Mouse (Mus musculus): ENCODE measurements around the gene Gpr157. TPM values are rescaled to one million over a fixed set of nuclear protein-coding genes. Genes with fewer than 3 reads are reported as not detected.

Gene Gpr157
- polyA plus RNA-seq, 1 experiment from 2014 or later: 0.32 TPM

GRCm38 (mm10) chr4:150056171-150056570 is 31.0 kb upstream of the Gpr157 start:
- no peak for DNase-seq (ENCODE audit: extremely low spot score, low spot score)
- 88% methylated on average over 7 of the region's 7 CpGs for WGBS

GRCm38 (mm10) chr4:150057722-150058121 is 29.4 kb upstream of the Gpr157 start:
- Histone ChIP-seq H3K9me3 (no peaks in the 10 kb centered on the region), H3K27me3 (ENCODE audit: poor library complexity, severe bottlenecking) (peaks cover 26% of the 10 kb centered on the region), H3K36me3 (replicated peaks) (no peaks in the 10 kb centered on the region), H3K4me3 (no peak overlapping the region), H3K27ac (no peak overlapping the region), H3K4me1 (peaks cover 17% of the 10 kb centered on the region)
- no peak for DNase-seq (ENCODE audit: extremely low spot score, low spot score)
- WGBS: 91% methylated on average over 12 of the region's 12 CpGs

More at GRCm38 (mm10) chr4:150056171-150056570, 31.0 kb upstream of the Gpr157 start:
- no peak overlapping the region for H3K27ac ChIP-seq
- peaks cover 15% of the 10 kb centered on the region for H3K4me1 ChIP-seq
- H3K36me3 ChIP-seq (replicated peaks): no peaks in the 10 kb centered on the region
- peaks cover 26% of the 10 kb centered on the region for H3K27me3 ChIP-seq (ENCODE audit: poor library complexity, severe bottlenecking)
- no peaks in the 10 kb centered on the region for H3K9me3 ChIP-seq
- no peak overlapping the region for H3K4me3 ChIP-seq

- no peak for DNase-seq (ENCODE audit: extremely low spot score, low spot score)
- 69% methylated on average over 9 of the region's 9 CpGs for WGBS
- no peaks in the 10 kb centered on the region for H3K36me3 ChIP-seq (replicated peaks)
- H3K27ac ChIP-seq: no peak overlapping the region
- peaks cover 17% of the 10 kb centered on the region for H3K4me1 ChIP-seq
- H3K9me3 ChIP-seq: no peaks in the 10 kb centered on the region
- H3K27me3 ChIP-seq (ENCODE audit: poor library complexity, severe bottlenecking): peaks cover 26% of the 10 kb centered on the region
- no peak overlapping the region for H3K4me3 ChIP-seq
Observed at GRCm38 (mm10) chr4:150059841-150060468, 27.2 kb upstream of the Gpr157 start.

GRCm38 (mm10) chr4:150060469-150061170 is 26.5 kb upstream of the Gpr157 start:
- peaks cover 17% of the 10 kb centered on the region for H3K4me1 ChIP-seq
- no peak overlapping the region for H3K27ac ChIP-seq
- H3K4me3 ChIP-seq: no peak overlapping the region
- no peak for DNase-seq (ENCODE audit: extremely low spot score, low spot score)
- no peaks in the 10 kb centered on the region for H3K9me3 ChIP-seq
- H3K27me3 ChIP-seq (ENCODE audit: poor library complexity, severe bottlenecking): peaks cover 26% of the 10 kb centered on the region
- H3K36me3 ChIP-seq (replicated peaks): no peaks in the 10 kb centered on the region
- WGBS: 79% methylated on average over 23 of the region's 23 CpGs

- 79% methylated on average over 16 of the region's 16 CpGs for WGBS
- H3K27ac ChIP-seq: no peak overlapping the region
- H3K27me3 ChIP-seq (ENCODE audit: poor library complexity, severe bottlenecking): peaks cover 26% of the 10 kb centered on the region
- H3K4me3 ChIP-seq: no peak overlapping the region
- H3K4me1 ChIP-seq: peaks cover 17% of the 10 kb centered on the region
- no peaks in the 10 kb centered on the region for H3K9me3 ChIP-seq
- DNase-seq (ENCODE audit: extremely low spot score, low spot score): no peak
- no peaks in the 10 kb centered on the region for H3K36me3 ChIP-seq (replicated peaks)
Observed at GRCm38 (mm10) chr4:150061432-150062225, 25.5 kb upstream of the Gpr157 start.

GRCm38 (mm10) chr4:150066706-150067323 is 20.4 kb upstream of the Gpr157 start:
- Histone ChIP-seq H3K27ac (no peak overlapping the region), H3K36me3 (replicated peaks) (no peaks in the 10 kb centered on the region), H3K9me3 (no peaks in the 10 kb centered on the region), H3K27me3 (ENCODE audit: poor library complexity, severe bottlenecking) (peaks cover 4% of the 10 kb centered on the region; the same call in 1 of the 2 replicates), H3K4me1 (peaks cover 16% of the 10 kb centered on the region), H3K4me3 (no peak overlapping the region)
- no peak for DNase-seq (ENCODE audit: extremely low spot score, low spot score)
- WGBS: 86% methylated on average over 17 of the region's 17 CpGs

GRCm38 (mm10) chr4:150068216-150068615 is 18.9 kb upstream of the Gpr157 start:
- H3K4me3 ChIP-seq: no peak overlapping the region
- peaks cover 16% of the 10 kb centered on the region for H3K4me1 ChIP-seq
- H3K27ac ChIP-seq: 0 out of 2 replicates have a peak overlapping the region, but pooled peaks have one; percentile 9
- no peaks in the 10 kb centered on the region for H3K9me3 ChIP-seq
- no peaks in the 10 kb centered on the region for H3K36me3 ChIP-seq (replicated peaks)
- H3K27me3 ChIP-seq (ENCODE audit: poor library complexity, severe bottlenecking): no peaks in the 10 kb centered on the region
- DNase-seq (ENCODE audit: extremely low spot score, low spot score): no peak
- WGBS: 60% methylated on average over 12 of the region's 12 CpGs

- DNase-seq (ENCODE audit: extremely low spot score, low spot score): no peak
- no peaks in the 10 kb centered on the region for H3K9me3 ChIP-seq
- no peak overlapping the region for H3K4me3 ChIP-seq
- WGBS: 71% methylated on average over 8 of the region's 8 CpGs
- peaks cover 16% of the 10 kb centered on the region for H3K4me1 ChIP-seq
- no peaks in the 10 kb centered on the region for H3K27me3 ChIP-seq (ENCODE audit: poor library complexity, severe bottlenecking)
- no peak overlapping the region for H3K27ac ChIP-seq
- H3K36me3 ChIP-seq (replicated peaks): no peaks in the 10 kb centered on the region
Observed at GRCm38 (mm10) chr4:150070136-150070535, 17.0 kb upstream of the Gpr157 start.

- H3K4me3 ChIP-seq: no peak overlapping the region
- 52% methylated on average over 15 of the region's 15 CpGs for WGBS
Observed at GRCm38 (mm10) chr4:150072416-150073101, 14.6 kb upstream of the Gpr157 start.

GRCm38 (mm10) chr4:150073102-150073473 is 14.1 kb upstream of the Gpr157 start:
- Histone ChIP-seq H3K4me1 (peaks cover 20% of the 10 kb centered on the region), H3K27me3 (ENCODE audit: poor library complexity, severe bottlenecking) (no peaks in the 10 kb centered on the region), H3K4me3 (no peak overlapping the region), H3K36me3 (replicated peaks) (no peaks in the 10 kb centered on the region), H3K9me3 (no peaks in the 10 kb centered on the region), H3K27ac (no peak overlapping the region)
- WGBS: 18% methylated on average over 8 of the region's 8 CpGs
- peak; percentile 59 for DNase-seq (ENCODE audit: extremely low spot score, low spot score)

More at GRCm38 (mm10) chr4:150072416-150073101, 14.6 kb upstream of the Gpr157 start:
- Histone ChIP-seq H3K9me3 (no peaks in the 10 kb centered on the region), H3K4me1 (peaks cover 21% of the 10 kb centered on the region), H3K27me3 (ENCODE audit: poor library complexity, severe bottlenecking) (no peaks in the 10 kb centered on the region), H3K36me3 (replicated peaks) (no peaks in the 10 kb centered on the region), H3K27ac (no peak overlapping the region)
- no peak for DNase-seq (ENCODE audit: extremely low spot score, low spot score)

- DNase-seq (ENCODE audit: extremely low spot score, low spot score): no peak
- H3K27ac ChIP-seq: no peak overlapping the region
- WGBS: 88% methylated on average over 7 of the region's 7 CpGs
- H3K4me3 ChIP-seq: no peak overlapping the region
- no peaks in the 10 kb centered on the region for H3K36me3 ChIP-seq (replicated peaks)
- 0 out of 2 replicates have a peak, but pooled peaks cover 3% of the 10 kb centered on the region for H3K27me3 ChIP-seq (ENCODE audit: poor library complexity, severe bottlenecking)
- H3K4me1 ChIP-seq: peaks cover 6% of the 10 kb centered on the region; the same call in 1 of the 2 replicates
- H3K9me3 ChIP-seq: no peaks in the 10 kb centered on the region
Observed at GRCm38 (mm10) chr4:150075350-150075749, 11.8 kb upstream of the Gpr157 start.

- WGBS: 53% methylated on average over 18 of the region's 18 CpGs
- Histone ChIP-seq H3K36me3 (replicated peaks) (no peaks in the 10 kb centered on the region), H3K4me3 (no peak overlapping the region), H3K27me3 (ENCODE audit: poor library complexity, severe bottlenecking) (0 out of 2 replicates have a peak, but pooled peaks cover 3% of the 10 kb centered on the region), H3K4me1 (peaks cover 6% of the 10 kb centered on the region; the same call in 1 of the 2 replicates), H3K9me3 (no peaks in the 10 kb centered on the region), H3K27ac (no peak overlapping the region)
- no peak for DNase-seq (ENCODE audit: extremely low spot score, low spot score)
Observed at GRCm38 (mm10) chr4:150076147-150076546, 11.0 kb upstream of the Gpr157 start.

Data from forebrain, embryonic 10.5 days (tissue).